Mouse (Mus musculus) liver, postnatal 0 days (tissue): ENCODE results near the gene Barx1.

Experiments
- CTCF ChIP-seq: sonication (generic); IDR thresholded peaks from 2 replicates; pipeline ENCODE4 v1.5.1; 2016; ENCODE audit warnings: antibody characterized with exemption, low read depth
- EP300 ChIP-seq: IDR thresholded peaks from 2 replicates; pipeline ENCODE4 v1.6.1; 2016; ENCODE audit warnings: antibody characterized with exemption, low read depth, mild to moderate bottlenecking

GRCm38 (mm10) chr13:48667461-48667860, 4.7 kb downstream of the Barx1 start:
- TF ChIP-seq CTCF (no peak), EP300 (no peak)
